Mouse (Mus musculus) embryo, embryonic 9.5 days (tissue): ENCODE measurements around the gene Kpna3.

ENCODE experiments used
- DNase-seq: peaks from one replicate; pipeline ENCODE4 v3.0.0-alpha.2; 2017; ENCODE audit errors: extremely low spot score

Kpna3 gene

DNA sequence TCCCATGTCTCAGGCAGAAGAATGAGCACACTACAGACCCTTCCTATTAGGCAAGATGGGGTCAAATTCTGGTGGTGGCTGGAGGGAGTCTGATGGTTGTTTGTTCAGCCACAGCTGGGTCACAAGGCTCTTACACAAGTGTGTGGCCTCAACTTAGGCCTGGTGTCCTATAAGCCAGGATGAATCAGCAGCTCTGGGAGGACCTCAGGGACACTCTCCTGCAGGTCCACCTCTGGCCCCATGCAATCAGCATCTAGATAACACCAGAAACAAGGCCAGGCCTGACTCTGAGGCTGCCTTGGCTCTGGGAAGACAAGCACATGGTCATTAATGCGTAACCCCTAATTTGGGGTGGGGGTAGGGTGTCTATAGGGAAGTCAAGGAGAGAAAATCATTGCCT, 118.9 kb downstream of the Kpna3 start:
- no peak for DNase-seq

- DNase-seq = peak; percentile 58
Observed at GRCm38 (mm10) chr14:61316861-61317260, 122.8 kb downstream of the Kpna3 start.
